Mouse (Mus musculus) lung, embryonic 16.5 days (tissue): ENCODE results near the gene Mab21l2. TPM values are rescaled to one million over a fixed set of nuclear protein-coding genes. Genes with fewer than 3 reads are reported as not detected.

Experiments
- ATAC-seq: fragments of 200-750 bp; cut with Nextera tagmentation; 2 replicates; pipeline ENCODE4 v1.8.0; 2017; ENCODE audit warnings: low read depth, mild to moderate bottlenecking, moderate library complexity
- H3K27ac ChIP-seq: fragments of 300-500 bp; sonication (generic); 2 replicates; pipeline ENCODE4 v1.5.1; 2014; ENCODE audit warnings: mild to moderate bottlenecking, control low read depth, low read length
- H3K27me3 ChIP-seq: fragments of 300-500 bp; sonication (generic); 2 replicates; pipeline ENCODE4 v1.6.1; 2014; ENCODE audit warnings: low read depth, low read length, mixed read lengths; ENCODE audit not compliant: control insufficient read depth, insufficient read depth
- H3K36me3 ChIP-seq: fragments of 300-500 bp; sonication (generic); 2 replicates; pipeline ENCODE4 v1.6.1; 2014; ENCODE audit warnings: low read length; ENCODE audit not compliant: control insufficient read depth, insufficient read depth
- H3K4me1 ChIP-seq: fragments of 300-500 bp; sonication (generic); replicated peaks from 2 replicates; pipeline ENCODE4 v1.6.1; 2014; ENCODE audit warnings: low read length, mixed read lengths; ENCODE audit not compliant: control insufficient read depth, insufficient read depth
- H3K4me2 ChIP-seq: fragments of 300-500 bp; sonication (generic); 2 replicates; pipeline ENCODE4 v1.6.1; 2014; ENCODE audit warnings: low read depth, low read length, control low read depth
- H3K4me3 ChIP-seq: fragments of 300-500 bp; sonication (generic); 2 replicates; pipeline ENCODE4 v1.5.1; 2014; ENCODE audit warnings: mild to moderate bottlenecking, low read length, control low read depth
- H3K9ac ChIP-seq: fragments of 300-500 bp; sonication (generic); 2 replicates; pipeline ENCODE4 v1.6.1; 2014; ENCODE audit warnings: low read length, control low read depth
- H3K9me3 ChIP-seq: fragments of 300-500 bp; sonication (generic); 2 replicates; pipeline ENCODE4 v1.6.1; 2016; ENCODE audit warnings: low read length; ENCODE audit not compliant: control insufficient read depth
- WGBS: fragments of 180-500 bp; shearing (Covaris S2); extraction: QIAGEN DNeasy Blood & Tissue Kit; methylation state at CpG from one replicate; pipeline ENCODE4 v1.1.7; 2014; 5-methylcytosine and 5-hydroxymethylcytosine counted together
- polyA plus RNA-seq: library from polyadenylated mRNA; unstranded; fragments of >200 nt; fragmentation: Nextera tagmentation; extraction: Ambion mirVana; gene quantifications from 2 replicates; pipeline ENCODE4 v1.2.1, GENCODE M21; 2015

Mab21l2 gene
- polyA plus RNA-seq, 1 experiment from 2014 or later, result 0.53 TPM

DNA sequence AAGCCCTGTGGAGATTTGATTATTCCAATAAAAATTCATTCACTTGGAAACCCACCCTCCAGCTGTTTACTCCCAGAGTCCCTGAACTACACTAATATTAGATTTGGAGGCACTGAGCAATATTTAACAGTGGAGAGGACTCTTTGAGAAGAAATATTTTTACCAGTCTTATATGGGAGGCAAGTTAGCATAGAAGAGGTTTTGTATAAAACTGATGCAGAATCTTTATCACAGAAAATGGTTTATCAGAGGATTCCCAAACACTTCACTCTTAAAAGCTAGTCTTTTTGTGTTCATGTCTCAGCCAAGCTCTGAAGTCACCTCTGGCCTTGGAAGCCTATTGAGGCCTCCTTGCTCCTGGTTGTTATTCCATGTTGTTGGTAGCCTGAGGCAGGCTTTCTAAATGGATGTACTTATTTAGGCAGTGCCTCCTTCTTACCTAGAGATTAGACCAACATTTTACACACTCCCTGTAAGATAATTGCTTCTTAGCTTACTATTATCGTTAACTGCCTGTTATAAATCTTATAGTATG lies 6.5 kb downstream of the Mab21l2 start:
- Histone ChIP-seq H3K4me1 (peaks cover 8% of the 10 kb centered on the region), H3K9me3 (no peaks in the 10 kb centered on the region), H3K36me3 (no peaks in the 10 kb centered on the region), H3K4me3 (no peak overlapping the region), H3K4me2 (no peak overlapping the region), H3K27ac (no peak overlapping the region), H3K27me3 (peaks cover 12% of the 10 kb centered on the region), H3K9ac (no peak overlapping the region)
- WGBS, result 76% methylated on average over 1 of the region's 1 CpGs
- no peak for ATAC-seq

DNA sequence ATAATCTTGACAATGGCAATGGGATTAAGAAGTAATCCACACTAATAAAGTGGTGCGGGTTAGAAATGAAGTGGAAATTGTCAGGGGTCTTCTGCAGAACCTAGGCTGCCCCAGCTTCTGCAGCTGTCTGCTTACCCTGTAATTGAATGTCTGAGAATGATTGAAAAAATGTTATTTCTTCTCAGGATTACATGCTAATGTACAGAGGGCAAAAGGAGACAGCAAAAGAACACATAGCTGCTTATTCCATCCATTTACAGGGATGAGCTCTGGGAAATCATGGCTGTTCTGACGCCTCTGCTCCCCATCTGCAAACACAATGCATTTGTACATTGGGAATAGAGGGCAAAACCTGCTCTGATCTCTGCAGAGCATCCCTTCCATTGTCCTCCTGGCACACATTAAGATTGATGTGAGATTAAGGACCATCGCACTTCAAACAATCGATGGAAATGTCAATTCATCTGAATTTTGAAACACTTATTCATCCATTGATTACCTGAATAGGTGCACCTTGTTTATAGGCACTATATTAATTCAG lies 7.3 kb downstream of the Mab21l2 start:
- no peaks in the 10 kb centered on the region for H3K9me3 ChIP-seq
- no peak overlapping the region for H3K9ac ChIP-seq
- H3K4me2 ChIP-seq, result no peak overlapping the region
- H3K4me1 ChIP-seq, result no peaks in the 10 kb centered on the region
- no peaks in the 10 kb centered on the region for H3K36me3 ChIP-seq
- H3K4me3 ChIP-seq, result no peak overlapping the region
- no peak for ATAC-seq
- 73% methylated on average over 4 of the region's 4 CpGs for WGBS
- H3K27ac ChIP-seq, result no peak overlapping the region
- H3K27me3 ChIP-seq, result peaks cover 6% of the 10 kb centered on the region

DNA sequence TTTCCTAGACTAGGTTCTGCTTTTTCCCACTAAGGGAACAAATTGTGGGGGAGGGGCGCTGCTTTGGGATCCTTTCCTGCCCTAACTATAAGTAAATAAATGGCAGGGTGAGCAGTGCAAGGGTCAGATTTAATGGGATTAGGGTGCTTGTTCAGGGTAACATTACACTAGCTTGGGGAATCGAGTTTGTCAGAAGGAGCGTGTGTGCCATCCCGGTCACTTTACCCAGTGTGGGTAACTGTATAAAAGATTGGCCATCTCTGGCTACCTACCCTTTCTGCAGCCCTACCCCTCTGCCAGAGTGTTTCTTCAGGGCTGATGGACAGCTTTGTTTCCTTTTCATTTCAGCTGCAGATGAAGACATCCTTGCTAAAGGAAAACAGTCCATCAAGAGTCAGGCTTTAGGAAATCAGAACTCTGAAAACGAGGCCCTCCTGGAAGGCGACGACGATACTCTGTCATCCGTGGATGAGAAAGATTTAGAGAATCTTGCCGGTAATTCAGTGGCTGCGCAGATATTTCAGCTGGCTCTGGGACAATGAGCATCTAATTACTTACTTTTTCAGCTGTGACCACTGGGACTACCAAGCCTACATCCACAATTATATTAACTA lies 8.8 kb downstream of the Mab21l2 start:
- H3K36me3 ChIP-seq, result no peaks in the 10 kb centered on the region
- no peak overlapping the region for H3K4me3 ChIP-seq
- ATAC-seq, result no peak
- no peak overlapping the region for H3K27ac ChIP-seq
- no peaks in the 10 kb centered on the region for H3K4me1 ChIP-seq
- WGBS, result 36% methylated on average over 11 of the region's 11 CpGs
- peaks cover 1% of the 10 kb centered on the region for H3K27me3 ChIP-seq
- no peak overlapping the region for H3K9ac ChIP-seq
- no peak overlapping the region for H3K4me2 ChIP-seq
- no peaks in the 10 kb centered on the region for H3K9me3 ChIP-seq

DNA sequence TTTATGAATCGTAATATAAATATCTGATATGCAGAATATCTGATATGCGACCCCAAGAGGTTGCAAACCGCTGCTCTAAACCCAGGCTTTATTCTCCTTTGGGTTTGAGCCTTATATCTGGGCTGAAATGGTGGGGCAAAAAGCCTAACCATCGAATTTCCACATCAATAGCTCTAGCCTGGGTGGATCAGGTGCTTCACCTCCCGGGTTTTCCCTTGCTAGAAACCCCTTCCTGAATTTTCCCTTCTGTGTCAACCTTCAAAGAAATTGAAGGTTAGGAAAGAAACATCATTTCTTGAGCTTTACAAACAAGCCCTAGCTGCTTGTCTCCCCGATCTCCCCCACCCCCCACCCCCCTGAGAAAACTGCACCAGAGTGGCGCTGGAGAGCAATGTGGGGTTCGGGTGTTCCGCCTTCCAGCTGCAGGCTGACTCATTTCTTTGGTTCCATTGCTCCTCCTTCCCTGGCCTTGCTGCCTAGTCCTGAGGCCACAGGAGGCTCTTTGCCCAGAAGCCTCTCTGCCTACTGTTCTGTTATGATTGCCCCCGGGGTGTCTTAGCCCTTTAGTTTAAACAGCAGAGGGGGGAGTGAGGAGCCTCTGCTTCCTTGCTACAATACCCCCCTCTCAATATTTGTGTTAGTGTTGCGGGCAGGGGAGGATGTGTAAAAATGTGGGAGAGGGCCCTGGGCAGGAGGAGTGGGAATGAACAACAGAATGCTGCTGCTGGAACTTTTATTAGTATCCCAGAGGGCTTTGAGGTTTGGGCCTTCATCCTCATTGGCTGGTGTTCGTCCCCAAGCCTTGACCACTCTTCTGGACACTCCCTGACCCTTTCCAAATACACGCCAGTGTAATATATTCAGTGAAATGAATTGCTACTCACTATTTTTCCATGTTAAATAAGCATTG lies 9.5 kb downstream of the Mab21l2 start:
- no peaks in the 10 kb centered on the region for H3K4me1 ChIP-seq
- no peak overlapping the region for H3K27ac ChIP-seq
- H3K4me3 ChIP-seq, result no peak overlapping the region
- no peak overlapping the region for H3K9ac ChIP-seq
- no peak for ATAC-seq
- WGBS, result 31% methylated on average over 13 of the region's 13 CpGs
- H3K36me3 ChIP-seq, result no peaks in the 10 kb centered on the region
- no peaks in the 10 kb centered on the region for H3K27me3 ChIP-seq
- H3K4me2 ChIP-seq, result no peak overlapping the region
- no peaks in the 10 kb centered on the region for H3K9me3 ChIP-seq

GRCm38 (mm10) chr3:86536751-86537150 lies 11.7 kb downstream of the Mab21l2 start:
- H3K27ac ChIP-seq, result no peak overlapping the region
- no peak for ATAC-seq
- no peaks in the 10 kb centered on the region for H3K4me1 ChIP-seq
- WGBS, result 82% methylated on average over 1 of the region's 1 CpGs
- no peak overlapping the region for H3K4me3 ChIP-seq
- H3K9ac ChIP-seq, result no peak overlapping the region
- H3K36me3 ChIP-seq, result no peaks in the 10 kb centered on the region
- no peaks in the 10 kb centered on the region for H3K9me3 ChIP-seq
- no peak overlapping the region for H3K4me2 ChIP-seq
- H3K27me3 ChIP-seq, result no peaks in the 10 kb centered on the region

DNA sequence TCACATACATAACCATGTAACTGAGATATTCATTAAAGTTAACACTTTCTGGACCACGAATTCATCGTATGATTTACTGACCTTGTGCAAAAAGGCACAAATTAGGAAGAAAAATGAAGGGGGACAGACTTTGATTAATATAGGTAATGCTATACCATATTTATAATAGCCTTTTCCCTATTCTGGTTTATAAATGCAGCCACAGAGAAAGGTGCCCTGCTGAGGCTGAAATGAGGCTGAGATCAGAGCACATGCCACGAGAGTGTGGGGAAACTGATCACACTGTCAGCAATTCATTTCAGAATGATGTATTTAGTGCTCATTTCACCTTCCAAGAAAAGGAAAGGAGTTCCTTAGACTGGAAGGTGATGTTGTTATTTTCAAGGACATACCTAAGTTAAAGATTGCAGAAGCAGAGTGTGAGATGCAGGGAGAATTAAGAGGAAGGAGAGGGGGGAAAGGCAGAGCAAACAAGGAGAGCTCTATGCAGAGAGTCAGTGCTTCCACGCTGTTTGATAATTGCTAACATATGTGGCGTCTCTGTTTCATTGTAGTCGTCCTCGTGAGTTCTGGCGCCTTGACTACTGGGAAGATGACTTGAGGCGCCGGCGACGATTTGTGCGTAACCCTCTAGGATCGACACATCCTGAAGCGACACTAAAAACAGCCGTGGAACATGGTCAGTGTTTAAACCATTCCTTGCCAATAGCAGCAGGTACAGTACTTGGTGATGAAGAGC lies 16.7 kb downstream of the Mab21l2 start:
- 63% methylated on average over 16 of the region's 16 CpGs for WGBS
- Histone ChIP-seq H3K4me1 (no peaks in the 10 kb centered on the region), H3K27me3 (no peaks in the 10 kb centered on the region), H3K36me3 (no peaks in the 10 kb centered on the region), H3K27ac (no peak overlapping the region), H3K9me3 (no peaks in the 10 kb centered on the region), H3K9ac (no peak overlapping the region), H3K4me2 (no peak overlapping the region), H3K4me3 (no peak overlapping the region)
- no peak for ATAC-seq

GRCm38 (mm10) chr3:86522880-86523505 lies 25.4 kb downstream of the Mab21l2 start:
- H3K4me2 ChIP-seq, result no peak overlapping the region
- H3K4me1 ChIP-seq, result no peaks in the 10 kb centered on the region
- WGBS, result 76% methylated on average over 3 of the region's 3 CpGs
- no peaks in the 10 kb centered on the region for H3K36me3 ChIP-seq
- H3K4me3 ChIP-seq, result no peak overlapping the region
- no peak for ATAC-seq
- H3K9me3 ChIP-seq, result no peaks in the 10 kb centered on the region
- no peak overlapping the region for H3K27ac ChIP-seq
- H3K27me3 ChIP-seq, result no peaks in the 10 kb centered on the region
- H3K9ac ChIP-seq, result no peak overlapping the region

GRCm38 (mm10) chr3:86518506-86519109 lies 29.8 kb downstream of the Mab21l2 start:
- 64% methylated on average over 2 of the region's 2 CpGs for WGBS
- no peaks in the 10 kb centered on the region for H3K9me3 ChIP-seq
- no peak overlapping the region for H3K4me3 ChIP-seq
- ATAC-seq, result no peak
- no peaks in the 10 kb centered on the region for H3K36me3 ChIP-seq
- no peak overlapping the region for H3K9ac ChIP-seq
- no peaks in the 10 kb centered on the region for H3K27me3 ChIP-seq
- H3K27ac ChIP-seq, result no peak overlapping the region
- H3K4me2 ChIP-seq, result no peak overlapping the region
- no peaks in the 10 kb centered on the region for H3K4me1 ChIP-seq
